Mouse (Mus musculus): Measurements from ENCODE around the gene Atrip.

- TF ChIP-seq CTCF (IDR thresholded peaks at IDR 0.05; ENCODE audit: extremely low read depth, insufficient read length, insufficient replicate concordance, low read depth, low read length) (no peak), POLR2A (IDR thresholded peaks at IDR 0.05; ENCODE audit: low read depth, low read length) (no peak)
These were observed 33.7 kb downstream of the Atrip start for GRCm38 (mm10) chr9:109040216-109040615.
